Mouse (Mus musculus) lung, postnatal 0 days (tissue): ENCODE results near the gene Sh2d3c.
A peak's percentile ranks its signal among the peaks of the same experiment; 100 is the strongest.

Experiments used
- CTCF ChIP-seq: IDR thresholded peaks from 2 replicates; pipeline ENCODE4 v1.5.1; 2016; ENCODE audit warnings: antibody characterized with exemption, mild to moderate bottlenecking
- EP300 ChIP-seq: IDR thresholded peaks from 2 replicates; pipeline ENCODE4 v1.6.1; 2016; ENCODE audit warnings: antibody characterized with exemption, mild to moderate bottlenecking, control low read depth

- TF ChIP-seq CTCF (peak; percentile 63), EP300 (no peak)
These were observed 31.3 kb downstream of the Sh2d3c start for GRCm38 (mm10) chr2:32752181-32752580.
